Mouse (Mus musculus) CH12.LX (cell line): ENCODE results near the gene Sobp. TPM values are rescaled to one million over a fixed set of nuclear protein-coding genes. Genes with fewer than 3 reads are reported as not detected.

Experiments used
- DNase-seq: peaks from one replicate; pipeline ENCODE4 v3.0.0-alpha.2; 2013; ENCODE audit errors: extremely low read depth
- H3K27ac ChIP-seq: 2 replicates; pipeline ENCODE4 v1.5.1; 2012; ENCODE audit warnings: low read depth, mild to moderate bottlenecking, control low read depth, moderate library complexity; ENCODE audit not compliant: insufficient read depth
- H3K27me3 ChIP-seq: replicated peaks from 2 replicates; pipeline ENCODE3; 2012; ENCODE audit warnings: inconsistent platforms
- H3K36me3 ChIP-seq, 2 experiments: replicated peaks in 1 of 2; 2 replicates each; pipeline versions ENCODE3 to v1.6.1; 2012; ENCODE audit warnings: inconsistent platforms in 1 of 2, low read length in 1 of 2, mild to moderate bottlenecking in 1 of 2, mixed read lengths in 1 of 2, moderate library complexity in 1 of 2; ENCODE audit not compliant: control insufficient read depth in 1 of 2, insufficient read depth in 1 of 2
- H3K4me1 ChIP-seq, 2 experiments: 2 replicates each; pipeline ENCODE4 v1.6.1; 2012; ENCODE audit warnings: inconsistent platforms in 1 of 2, moderate library complexity in 1 of 2; ENCODE audit not compliant: insufficient read depth in 2 of 2, control insufficient read depth in 1 of 2
- H3K4me2 ChIP-seq: 2 replicates; pipeline ENCODE4 v1.6.1; 2012; ENCODE audit warnings: low read depth, mild to moderate bottlenecking, control low read depth; ENCODE audit not compliant: poor library complexity, insufficient read depth, severe bottlenecking
- H3K4me3 ChIP-seq, 3 experiments: fragments of 150-350 bp in 1 of 3; sonication (generic) in 1 of 3; replicated peaks in 1 of 3; 2 replicates each; pipeline versions ENCODE3 to v1.5.1; 2011 to 2012; ENCODE audit warnings: low read depth in 2 of 3, low read length in 2 of 3, mild to moderate bottlenecking in 2 of 3, moderate library complexity in 2 of 3, control low read depth in 1 of 3, improper control_type of control experiment in 1 of 3, inconsistent platforms in 1 of 3, mixed read lengths in 1 of 3; ENCODE audit not compliant: poor library complexity in 1 of 3
- H3K79me2 ChIP-seq: replicated peaks from 2 replicates; pipeline ENCODE4 v1.6.1; 2012; ENCODE audit warnings: mild to moderate bottlenecking, moderate library complexity; ENCODE audit not compliant: control insufficient read depth, poor library complexity, insufficient read depth, severe bottlenecking; ENCODE audit errors: extremely low read depth
- H3K9ac ChIP-seq: 2 replicates; pipeline ENCODE4 v1.6.1; 2012; ENCODE audit warnings: low read depth, mild to moderate bottlenecking, control low read depth, moderate library complexity; ENCODE audit not compliant: insufficient read depth
- H3K9me3 ChIP-seq: replicated peaks from 2 replicates; pipeline ENCODE3; 2012; ENCODE audit warnings: low read length, inconsistent platforms, mixed read lengths
- IRF4 ChIP-seq: IDR thresholded peaks from 2 replicates; pipeline ENCODE4 v1.6.1; 2014; ENCODE audit warnings: low read depth, mild to moderate bottlenecking, inconsistent platforms, low read length, improper control_type of control experiment
- JUN ChIP-seq: IDR thresholded peaks from 2 replicates; pipeline ENCODE4 v1.6.1; 2011; ENCODE audit warnings: low read depth, mild to moderate bottlenecking, low read length, improper control_type of control experiment, moderate library complexity; ENCODE audit not compliant: insufficient read depth
- MXI1 ChIP-seq: IDR thresholded peaks from 2 replicates; pipeline ENCODE4 v1.6.1; 2011; ENCODE audit warnings: mild to moderate bottlenecking, low read depth, low read length, improper control_type of control experiment
- MYC ChIP-seq: IDR thresholded peaks from 2 replicates; pipeline ENCODE4 v1.6.1; 2011; ENCODE audit warnings: low read depth, mild to moderate bottlenecking, improper control_type of control experiment, low read length
- POLR2A ChIP-seq: IDR thresholded peaks from 2 replicates; pipeline ENCODE4 v1.6.1; 2011; ENCODE audit warnings: low read depth, mild to moderate bottlenecking, improper control_type of control experiment, low read length
- SMC3 ChIP-seq: IDR thresholded peaks from 2 replicates; pipeline ENCODE4 v1.6.1; 2011; ENCODE audit warnings: low read depth, low read length, improper control_type of control experiment
- USF2 ChIP-seq: conservative IDR thresholded peaks from 2 replicates; pipeline ENCODE4 v1.6.1; 2011; ENCODE audit warnings: low read depth, low read length, improper control_type of control experiment
- ZKSCAN1 ChIP-seq: IDR thresholded peaks from 2 replicates; pipeline ENCODE4 v1.6.1; 2012; ENCODE audit warnings: low read depth, inconsistent platforms, low read length, improper control_type of control experiment, borderline replicate concordance
- dilution Hi-C: fragments of 300-500 bp; cut with MboI; formaldehyde crosslinking; loops from 2 replicates; pipeline ENCODE4 v1.14.3; 2020; ENCODE audit warnings: low sequenced_read_pairs; ENCODE audit not compliant: extremely low pct_unique_long_range_greater_than_20kb, extremely low pct_ligation_motif_present
- in situ Hi-C: fragments of 300-500 bp; cut with MboI; formaldehyde crosslinking; loops from 3 replicates; pipeline ENCODE4 v1.14.3; 2019; ENCODE audit warnings: low sequenced_read_pairs, low pct_ligation_motif_present, low pct_unique_long_range_greater_than_20kb, mixed read lengths
- polyA plus RNA-seq: library from polyadenylated mRNA; unstranded; fragments of >175 nt; gene quantifications from 2 replicates; pipeline ENCODE4 v1.2.1, GENCODE M21; 2012; ENCODE audit warnings: low read depth; ENCODE audit not compliant: insufficient read length
- total RNA-seq, 2 experiments: library from RNA; depleted of rRNA; stranded (reverse); fragments of 300-350 nt in 1 of 2; fragments of >200 nt in 1 of 2; gene quantifications; 2 replicates each; pipeline ENCODE4 v1.2.3; 2012 to 2014

The Sobp gene
- total and polyA plus RNA-seq, 3 experiments = 0.04 to 0.77 (median 0.08) TPM

DNA sequence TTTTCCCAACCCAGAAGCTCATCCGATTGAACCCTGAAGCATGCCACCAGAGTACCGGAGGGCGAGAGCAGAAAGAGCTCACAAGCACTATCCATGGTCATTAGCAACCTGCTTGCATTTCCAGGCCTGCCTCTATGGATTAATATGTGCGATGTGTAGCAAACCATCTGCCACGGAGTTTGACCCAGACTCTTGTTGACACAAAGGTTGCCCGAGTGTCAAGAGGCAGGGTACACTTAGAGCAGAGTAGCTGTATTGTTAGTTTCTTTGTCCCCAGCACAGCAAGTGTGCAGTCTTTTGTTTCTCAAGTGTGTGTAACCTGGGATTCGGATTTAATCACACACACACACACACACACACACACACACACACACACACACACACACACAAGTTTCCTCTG lies 62.0 kb downstream of the Sobp start:
- Histone ChIP-seq H3K9me3 (no peaks in the 10 kb centered on the region), H3K27ac (no peak overlapping the region), H3K79me2 (no peaks in the 10 kb centered on the region), H3K4me1 (peaks cover 4 to 6% of the 10 kb centered on the region in 2 experiments; a peak in 3 of 4 replicates), H3K36me3 (no peaks in the 10 kb centered on the region), H3K27me3 (no peaks in the 10 kb centered on the region), H3K9ac (no peak overlapping the region), H3K4me3 (no peak overlapping the region), H3K4me2 (no peak overlapping the region)
- in situ Hi-C loops = no loop called here
- TF ChIP-seq JUN (no peak), USF2 (no peak), MXI1 (no peak), ZKSCAN1 (no peak)
- no peak for DNase-seq
- dilution Hi-C loops = no loop called here

DNA sequence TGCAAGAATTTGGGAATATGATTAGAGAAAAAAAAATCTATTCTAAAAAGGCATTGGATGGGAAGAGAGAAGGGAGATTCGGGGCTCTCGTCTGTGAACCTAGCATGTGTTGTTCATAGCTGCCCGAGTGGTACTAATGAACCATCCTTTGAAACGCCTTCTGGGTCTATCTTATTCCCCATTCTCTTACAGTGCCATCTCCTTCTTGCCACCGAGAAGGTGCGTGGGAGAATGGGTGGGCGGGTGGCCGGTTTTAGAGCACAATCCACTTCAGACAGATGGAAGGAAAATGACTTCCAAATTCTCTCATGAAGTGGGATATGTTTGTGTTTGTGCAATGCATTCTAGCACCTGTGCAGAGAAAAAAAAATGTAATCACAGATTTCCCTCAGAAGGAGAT lies 67.7 kb downstream of the Sobp start:
- dilution Hi-C loops (no loop called here), in situ Hi-C loops (no loop called here)
- Histone ChIP-seq H3K79me2 (no peaks in the 10 kb centered on the region), H3K4me2 (no peak overlapping the region), H3K9ac (no peak overlapping the region), H3K27me3 (no peaks in the 10 kb centered on the region), H3K36me3 (no peaks in the 10 kb centered on the region), H3K4me3 (no peak overlapping the region), H3K9me3 (no peaks in the 10 kb centered on the region), H3K4me1 (no peaks in the 10 kb centered on the region; a peak in 2 of 4 replicates), H3K27ac (no peak overlapping the region)
- DNase-seq = no peak
- no peak for TF ChIP-seq POLR2A
- TF ChIP-seq SMC3 = no peak

DNA sequence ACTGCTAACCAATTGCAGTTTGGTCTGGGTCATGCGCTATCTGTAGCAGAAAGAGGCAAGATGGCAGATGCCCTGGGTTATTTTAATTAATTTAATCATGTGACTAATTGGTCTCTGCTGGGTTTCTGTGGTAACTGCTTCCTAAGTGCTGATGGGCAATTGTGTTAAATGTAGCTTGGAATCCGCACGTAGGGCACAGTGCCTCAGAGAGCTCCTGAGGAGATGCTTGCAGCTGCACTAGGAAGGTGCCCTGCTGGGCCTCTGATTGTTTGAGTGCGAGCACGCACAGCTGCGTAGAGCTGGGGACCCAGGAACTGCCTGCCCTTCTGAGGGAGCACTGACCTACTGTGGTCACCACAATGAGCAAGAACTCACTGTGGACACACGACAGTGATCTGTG lies 68.1 kb downstream of the Sobp start:
- H3K9ac ChIP-seq = no peak overlapping the region
- in situ Hi-C loops = no loop called here
- dilution Hi-C loops = no loop called here
- no peaks in the 10 kb centered on the region for H3K79me2 ChIP-seq
- H3K27me3 ChIP-seq = no peaks in the 10 kb centered on the region
- H3K27ac ChIP-seq = no peak overlapping the region
- H3K9me3 ChIP-seq = no peaks in the 10 kb centered on the region
- TF ChIP-seq IRF4 (no peak), MYC (no peak)
- no peak for DNase-seq
- no peak overlapping the region for H3K4me3 ChIP-seq
- H3K36me3 ChIP-seq = no peaks in the 10 kb centered on the region
- no peaks in the 10 kb centered on the region; a peak in 2 of 4 replicates for H3K4me1 ChIP-seq
- no peak overlapping the region for H3K4me2 ChIP-seq
